Mouse (Mus musculus) MEL (cell line): Measurements from ENCODE around the gene Gys1. TPM values are rescaled to one million over a fixed set of nuclear protein-coding genes. Genes with fewer than 3 reads are reported as not detected.

Experiments
- DNase-seq: peaks from one replicate; pipeline ENCODE4 v3.0.0; 2011; ENCODE audit warnings: low read depth, low spot score
- H3K27ac ChIP-seq: 2 replicates; pipeline ENCODE4 v1.5.1; 2012; ENCODE audit warnings: low read depth, mild to moderate bottlenecking, control low read depth, low read length, moderate library complexity; ENCODE audit not compliant: control insufficient read depth
- H3K27me3 ChIP-seq, 2 experiments: fragments of 150-350 bp in 1 of 2; sonication (generic) in 1 of 2; 2 replicates each; pipeline ENCODE4 v1.6.1; 2012; ENCODE audit warnings: low read length in 2 of 2, mild to moderate bottlenecking in 2 of 2, improper control_type of control experiment in 1 of 2, moderate library complexity in 1 of 2; ENCODE audit not compliant: insufficient read depth in 2 of 2, control insufficient read depth in 1 of 2
- H3K36me3 ChIP-seq, 2 experiments: 2 replicates each; pipeline ENCODE4 v1.6.1; 2012 to 2014; ENCODE audit warnings: low read length in 2 of 2, improper control_type of control experiment in 1 of 2, inconsistent platforms in 1 of 2, mild to moderate bottlenecking in 1 of 2; ENCODE audit not compliant: insufficient read depth in 2 of 2, control insufficient read depth in 1 of 2
- H3K4me1 ChIP-seq, 2 experiments: fragments of 150-350 bp in 1 of 2; sonication (generic) in 1 of 2; 2 replicates each; pipeline ENCODE4 v1.6.1; 2012; ENCODE audit warnings: low read length in 2 of 2, improper control_type of control experiment in 1 of 2, mild to moderate bottlenecking in 1 of 2; ENCODE audit not compliant: insufficient read depth in 2 of 2, control insufficient read depth in 1 of 2
- H3K4me3 ChIP-seq, 2 experiments: fragments of 150-350 bp in 1 of 2; sonication (generic) in 1 of 2; 2 replicates each; pipeline ENCODE4 v1.5.1; 2012; ENCODE audit warnings: low read depth in 2 of 2, low read length in 2 of 2, mild to moderate bottlenecking in 2 of 2, moderate library complexity in 2 of 2, control low read depth in 1 of 2, improper control_type of control experiment in 1 of 2; ENCODE audit not compliant: control insufficient read depth in 1 of 2, insufficient read depth in 1 of 2
- H3K79me2 ChIP-seq: 2 replicates; pipeline ENCODE4 v1.6.1; 2012; ENCODE audit warnings: mild to moderate bottlenecking, low read length, moderate library complexity; ENCODE audit not compliant: control insufficient read depth, poor library complexity, insufficient read depth
- H3K9ac ChIP-seq: 2 replicates; pipeline ENCODE4 v1.6.1; 2012; ENCODE audit warnings: low read depth, mild to moderate bottlenecking, control low read depth, low read length, moderate library complexity; ENCODE audit not compliant: control insufficient read depth, poor library complexity, severe bottlenecking
- H3K9me3 ChIP-seq: fragments of 150-350 bp; sonication (generic); replicated peaks from 2 replicates; pipeline ENCODE4 v1.6.1; 2012; ENCODE audit warnings: mild to moderate bottlenecking, low read length, improper control_type of control experiment, moderate library complexity; ENCODE audit not compliant: insufficient read depth
- BHLHE40 ChIP-seq: IDR thresholded peaks from 2 replicates; pipeline ENCODE4 v1.6.1; 2012; ENCODE audit warnings: low read depth, mild to moderate bottlenecking, inconsistent platforms, low read length, improper control_type of control experiment, borderline replicate concordance
- CHD1 ChIP-seq: IDR thresholded peaks from 2 replicates; pipeline ENCODE4 v1.6.1; 2012; ENCODE audit warnings: low read depth, mild to moderate bottlenecking, inconsistent platforms, low read length, improper control_type of control experiment
- CHD2 ChIP-seq: IDR thresholded peaks from 2 replicates; pipeline ENCODE4 v1.6.1; 2011; ENCODE audit warnings: low read length, improper control_type of control experiment
- CTCF ChIP-seq, 3 experiments: IDR thresholded peaks in 2 of 3; conservative IDR thresholded peaks in 1 of 3; 2 replicates each; pipeline ENCODE4 v1.5.1; 2011 to 2012; ENCODE audit warnings: low read length in 3 of 3, low read depth in 2 of 3, mild to moderate bottlenecking in 2 of 3, improper control_type of control experiment in 1 of 3, inconsistent platforms in 1 of 3, mixed read lengths in 1 of 3, moderate library complexity in 1 of 3; ENCODE audit not compliant: control insufficient read depth in 1 of 3, insufficient read depth in 1 of 3, poor library complexity in 1 of 3, severe bottlenecking in 1 of 3
- ELF1 ChIP-seq: IDR thresholded peaks from 2 replicates; pipeline ENCODE4 v1.6.1; 2014; ENCODE audit warnings: low read depth, mild to moderate bottlenecking, inconsistent platforms, low read length, improper control_type of control experiment, moderate library complexity
- ETS1 ChIP-seq: IDR thresholded peaks from 2 replicates; pipeline ENCODE4 v1.6.1; 2012; ENCODE audit warnings: low read depth, mild to moderate bottlenecking, inconsistent platforms, low read length, improper control_type of control experiment, moderate library complexity
- GABPA ChIP-seq: IDR thresholded peaks from 2 replicates; pipeline ENCODE4 v1.6.1; 2012; ENCODE audit warnings: low read depth, mild to moderate bottlenecking, inconsistent platforms, low read length, improper control_type of control experiment, moderate library complexity
- GATA1 ChIP-seq: IDR thresholded peaks from 2 replicates; pipeline ENCODE4 v1.6.1; 2011; ENCODE audit warnings: low read depth, low read length, improper control_type of control experiment
- HCFC1 ChIP-seq: IDR thresholded peaks from 2 replicates; pipeline ENCODE4 v1.6.1; 2012; ENCODE audit warnings: low read depth, mild to moderate bottlenecking, inconsistent platforms, low read length, improper control_type of control experiment, moderate library complexity
- JUND ChIP-seq: IDR thresholded peaks from 2 replicates; pipeline ENCODE4 v1.6.1; 2011; ENCODE audit warnings: low read depth, mild to moderate bottlenecking, improper control_type of control experiment, low read length
- KAT2A ChIP-seq: conservative IDR thresholded peaks from 2 replicates; pipeline ENCODE4 v1.6.1; 2012; ENCODE audit warnings: low read depth, low read length, improper control_type of control experiment, inconsistent platforms
- MAFK ChIP-seq: IDR thresholded peaks from 2 replicates; pipeline ENCODE4 v1.6.1; 2011; ENCODE audit warnings: low read depth, mild to moderate bottlenecking, low read length, improper control_type of control experiment, borderline replicate concordance
- MAX ChIP-seq: IDR thresholded peaks from 2 replicates; pipeline ENCODE4 v1.6.1; 2011; ENCODE audit warnings: low read length, improper control_type of control experiment
- MAZ ChIP-seq: IDR thresholded peaks from 2 replicates; pipeline ENCODE4 v1.6.1; 2012; ENCODE audit warnings: low read depth, mild to moderate bottlenecking, inconsistent platforms, low read length, improper control_type of control experiment
- MEF2A ChIP-seq: IDR thresholded peaks from 2 replicates; pipeline ENCODE4 v1.6.1; 2014; ENCODE audit warnings: low read depth, mild to moderate bottlenecking, inconsistent platforms, low read length, improper control_type of control experiment; ENCODE audit not compliant: poor library complexity, insufficient replicate concordance, severe bottlenecking; ENCODE audit errors: extremely low read depth
- MYB ChIP-seq: IDR thresholded peaks from 2 replicates; pipeline ENCODE4 v1.6.1; 2011; ENCODE audit warnings: mild to moderate bottlenecking, low read depth, low read length, improper control_type of control experiment
- MYC ChIP-seq: IDR thresholded peaks from 2 replicates; pipeline ENCODE4 v1.6.1; 2011; ENCODE audit warnings: low read depth, mild to moderate bottlenecking, low read length, improper control_type of control experiment, moderate library complexity
- NELFE ChIP-seq: IDR thresholded peaks from 2 replicates; pipeline ENCODE4 v1.6.1; 2011; ENCODE audit warnings: low read depth, low read length, improper control_type of control experiment
- NRF1 ChIP-seq: IDR thresholded peaks from 2 replicates; pipeline ENCODE4 v1.6.1; 2014; ENCODE audit warnings: low read depth, mild to moderate bottlenecking, inconsistent platforms, low read length, improper control_type of control experiment, moderate library complexity; ENCODE audit not compliant: poor library complexity, insufficient read depth, severe bottlenecking
- POLR2A ChIP-seq, 2 experiments: IDR thresholded peaks; 2 replicates each; pipeline ENCODE4 v1.6.1; 2011 to 2012; ENCODE audit warnings: low read length in 2 of 2, mild to moderate bottlenecking in 2 of 2, control low read depth in 1 of 2, improper control_type of control experiment in 1 of 2, low read depth in 1 of 2, moderate library complexity in 1 of 2; ENCODE audit not compliant: control insufficient read depth in 1 of 2, insufficient read depth in 1 of 2, poor library complexity in 1 of 2
- POLR2AphosphoS2 ChIP-seq: IDR thresholded peaks from 2 replicates; pipeline ENCODE4 v1.6.1; 2011; ENCODE audit warnings: low read length, improper control_type of control experiment
- POLR2AphosphoS5 ChIP-seq: IDR thresholded peaks from 2 replicates; pipeline ENCODE4 v1.6.1; 2012; ENCODE audit warnings: low read depth, borderline replicate concordance, mild to moderate bottlenecking, inconsistent platforms, low read length, moderate library complexity, mixed read lengths
- RAD21 ChIP-seq: IDR thresholded peaks from 2 replicates; pipeline ENCODE4 v1.6.1; 2011; ENCODE audit warnings: mild to moderate bottlenecking, low read depth, low read length, improper control_type of control experiment
- RCOR1 ChIP-seq: IDR thresholded peaks from 2 replicates; pipeline ENCODE4 v1.6.1; 2012; ENCODE audit warnings: low read depth, mild to moderate bottlenecking, inconsistent platforms, low read length, improper control_type of control experiment
- SIN3A ChIP-seq: IDR thresholded peaks from 2 replicates; pipeline ENCODE4 v1.6.1; 2012; ENCODE audit warnings: low read length, improper control_type of control experiment, inconsistent platforms
- SMC3 ChIP-seq: IDR thresholded peaks from 2 replicates; pipeline ENCODE4 v1.6.1; 2011; ENCODE audit warnings: low read depth, low read length, improper control_type of control experiment
- TBP ChIP-seq: IDR thresholded peaks from 2 replicates; pipeline ENCODE4 v1.8.0; 2011; ENCODE audit warnings: low read depth, low read length, improper control_type of control experiment
- TCF12 ChIP-seq: IDR thresholded peaks from 2 replicates; pipeline ENCODE4 v1.6.1; 2014; ENCODE audit warnings: low read depth, mild to moderate bottlenecking, inconsistent platforms, low read length, improper control_type of control experiment, moderate library complexity
- UBTF ChIP-seq: IDR thresholded peaks from 2 replicates; pipeline ENCODE4 v1.6.1; 2012; ENCODE audit warnings: low read depth, mild to moderate bottlenecking, inconsistent platforms, low read length, improper control_type of control experiment, moderate library complexity, borderline replicate concordance; ENCODE audit not compliant: insufficient read depth
- USF1 ChIP-seq: IDR thresholded peaks from 2 replicates; pipeline ENCODE4 v1.6.1; 2014; ENCODE audit warnings: low read depth, mild to moderate bottlenecking, inconsistent platforms, low read length, improper control_type of control experiment, moderate library complexity
- USF2 ChIP-seq, 2 experiments: IDR thresholded peaks; 2 replicates each; pipeline ENCODE4 v1.6.1; 2011 to 2012; ENCODE audit warnings: improper control_type of control experiment in 2 of 2, low read length in 2 of 2, borderline replicate concordance in 1 of 2, inconsistent platforms in 1 of 2, low read depth in 1 of 2, mild to moderate bottlenecking in 1 of 2; ENCODE audit not compliant: insufficient read depth in 1 of 2
- ZC3H11A ChIP-seq: IDR thresholded peaks from 2 replicates; pipeline ENCODE4 v1.6.1; 2012; ENCODE audit warnings: low read depth, mild to moderate bottlenecking, inconsistent platforms, low read length, improper control_type of control experiment
- ZMIZ1 ChIP-seq: IDR thresholded peaks from 2 replicates; pipeline ENCODE4 v1.6.1; 2012; ENCODE audit warnings: low read depth, mild to moderate bottlenecking, inconsistent platforms, low read length, improper control_type of control experiment, moderate library complexity
- ZNF384 ChIP-seq: IDR thresholded peaks from 2 replicates; pipeline ENCODE4 v1.6.1; 2012; ENCODE audit warnings: low read depth, mild to moderate bottlenecking, inconsistent platforms, low read length, improper control_type of control experiment
- polyA plus RNA-seq, 2 experiments: library from polyadenylated mRNA; stranded (reverse) in 1 of 2; unstranded in 1 of 2; fragments of >175 nt in 1 of 2; fragments of >200 nt in 1 of 2; gene quantifications; 2 replicates each; pipeline versions ENCODE4 v1.2.1 to v1.2.4; 2012; ENCODE audit warnings: low replicate concordance in 2 of 2, low read depth in 1 of 2; ENCODE audit not compliant: insufficient read length in 2 of 2, insufficient read depth in 1 of 2, missing spikeins in 1 of 2
- total RNA-seq: library from RNA; depleted of rRNA; stranded (reverse); fragments of 300-350 nt; gene quantifications from 2 replicates; pipeline ENCODE4 v1.2.3, GENCODE M21; 2012; rRNA removed

Gene Gys1
- total RNA-seq (12.8 and 15.0 TPM in 2 replicates), polyA plus RNA-seq (10 to 100 TPM in 1 of 2 experiments, not detected in 1; 46.9 TPM)

DNA sequence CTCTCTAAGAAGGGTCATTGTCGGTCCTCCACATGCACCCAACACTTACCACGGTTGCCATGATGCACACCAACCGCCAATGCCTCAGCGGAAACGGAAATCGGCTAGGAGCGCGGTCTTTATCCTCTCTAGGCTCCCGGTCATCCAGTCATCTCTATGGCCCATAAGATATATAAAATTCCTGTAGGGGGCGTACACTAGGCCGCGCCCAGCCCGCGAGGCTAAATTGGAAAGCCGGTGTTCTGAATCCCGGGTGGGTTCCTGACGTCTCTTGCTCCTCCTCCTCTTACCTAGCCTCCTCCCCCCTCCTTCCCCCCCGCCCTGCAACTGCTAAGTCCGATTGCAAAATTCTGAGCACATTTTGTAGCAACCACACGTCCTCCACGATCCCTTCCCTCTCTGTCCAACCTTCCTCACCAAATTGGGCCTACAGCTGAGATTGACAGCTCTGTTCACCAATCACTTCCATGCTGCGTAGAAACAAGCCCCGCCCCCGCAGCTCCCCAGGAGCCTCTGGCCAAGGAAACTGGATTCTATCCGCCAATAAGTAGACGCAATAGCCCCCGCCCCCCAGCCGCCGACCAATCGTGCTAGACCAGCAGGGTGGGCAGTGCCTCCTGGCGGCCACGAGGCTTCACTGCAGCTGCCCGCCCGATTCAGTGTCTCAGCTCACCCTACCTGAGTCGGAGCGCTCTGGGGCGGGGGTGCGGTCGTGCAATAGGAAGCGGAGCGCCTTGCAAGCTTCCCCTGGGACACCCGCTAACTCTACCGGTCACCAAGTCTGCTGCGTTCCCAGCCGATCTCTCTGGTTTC is at the start of gene Gys1:
Gene Gys1, plus strand, starts transcription at position 642 of the 813 bp plus-strand sequence.
- no peaks in the 10 kb centered on the region for H3K9me3 ChIP-seq
- peaks cover 0 to 9% of the 10 kb centered on the region in 2 experiments; a peak in 3 of 4 replicates for H3K4me1 ChIP-seq
- peaks cover 50% of the 10 kb centered on the region for H3K79me2 ChIP-seq
- DNase-seq = peak; percentile 100
- H3K9ac ChIP-seq = peak within 1 kb of the TSS; percentile 97
- no peaks in the 10 kb centered on the region for H3K27me3 ChIP-seq
- peak within 1 kb of the TSS; percentile 90 for H3K27ac ChIP-seq
- H3K4me3 ChIP-seq = peak within 1 kb of the TSS; percentile 90 to 97
- H3K36me3 ChIP-seq = peaks cover 8% of the 10 kb centered on the region in 2 experiments; a peak in 3 of 4 replicates
- TF ChIP-seq POLR2AphosphoS2 = peak; percentile 82
- 0 out of 2 replicates have a peak, but pooled peaks have one; percentile 33 for TF ChIP-seq USF1
- peak; percentile 92 for TF ChIP-seq NELFE
- peak; percentile 42 for TF ChIP-seq ELF1
- peak; percentile 62 to 79; a peak in 3 of 4 replicates for TF ChIP-seq POLR2A (IDR thresholded peaks at IDR 0.05; ENCODE audit: control insufficient read depth in 1 of 2, insufficient read depth in 1 of 2, low read depth in 1 of 2, low read length in 2 of 2, poor library complexity in 1 of 2)
- no peak for TF ChIP-seq MAFK
- TF ChIP-seq UBTF = 0 out of 2 replicates have a peak, but pooled peaks have one; percentile 65
- peak; percentile 86 for TF ChIP-seq TBP
- TF ChIP-seq MEF2A = no peak
- TF ChIP-seq RCOR1 = no peak
- no peak; the same call in 1 of the 2 replicates for TF ChIP-seq CHD1
- peak; percentile 87 for TF ChIP-seq CHD2
- peak; percentile 98 for TF ChIP-seq MYC
- peak; percentile 91 for TF ChIP-seq MYB
- no peak for TF ChIP-seq ZNF384
- peak; percentile 51 for TF ChIP-seq SMC3
- peak; percentile 52; the same call in 1 of the 2 replicates for TF ChIP-seq GABPA
- 0 out of 2 replicates have a peak, but pooled peaks have one; percentile 3 for TF ChIP-seq GATA1
- TF ChIP-seq USF2 (IDR thresholded peaks at IDR 0.05; ENCODE audit: borderline replicate concordance in 1 of 2, insufficient read depth in 1 of 2, low read depth in 1 of 2, low read length in 2 of 2) = no peak
- TF ChIP-seq MAZ = peak; percentile 82
- peak; percentile 53; the same call in 1 of the 2 replicates for TF ChIP-seq NRF1
- peak; percentile 76 for TF ChIP-seq ZMIZ1
- TF ChIP-seq MAX = peak; percentile 91
- TF ChIP-seq HCFC1 = peak; percentile 92
- TF ChIP-seq KAT2A = peak; percentile 64
- TF ChIP-seq POLR2AphosphoS5 = no peak
- TF ChIP-seq SIN3A = peak; percentile 98
- TF ChIP-seq ZC3H11A = 0 out of 2 replicates have a peak, but pooled peaks have one; percentile 9
- no peak for TF ChIP-seq JUND
- TF ChIP-seq CTCF (IDR thresholded peaks at IDR 0.05 in 2 of 3, conservative IDR thresholded peaks at IDR 0.05 in 1 of 3; ENCODE audit: control insufficient read depth in 1 of 3, insufficient read depth in 1 of 3, low read depth in 2 of 3, low read length in 3 of 3, poor library complexity in 1 of 3, severe bottlenecking in 1 of 3) = peak; percentile 75 to 97 (median 93)
- TF ChIP-seq RAD21 = peak; percentile 4
- TF ChIP-seq ETS1 = peak; percentile 43; the same call in 1 of the 2 replicates
- peak; percentile 25; the same call in 1 of the 2 replicates for TF ChIP-seq BHLHE40
- TF ChIP-seq TCF12 = peak; percentile 62
